Mouse (Mus musculus) cerebellum, postnatal 25 days (tissue): ENCODE measurements around the gene Gata2.

Source experiments
- DNase-seq, 2 experiments: peaks; one replicate each; pipeline ENCODE4 v3.0.0; 2021; ENCODE audit warnings: mixed read lengths in 2 of 2

Gata2 gene

DNA sequence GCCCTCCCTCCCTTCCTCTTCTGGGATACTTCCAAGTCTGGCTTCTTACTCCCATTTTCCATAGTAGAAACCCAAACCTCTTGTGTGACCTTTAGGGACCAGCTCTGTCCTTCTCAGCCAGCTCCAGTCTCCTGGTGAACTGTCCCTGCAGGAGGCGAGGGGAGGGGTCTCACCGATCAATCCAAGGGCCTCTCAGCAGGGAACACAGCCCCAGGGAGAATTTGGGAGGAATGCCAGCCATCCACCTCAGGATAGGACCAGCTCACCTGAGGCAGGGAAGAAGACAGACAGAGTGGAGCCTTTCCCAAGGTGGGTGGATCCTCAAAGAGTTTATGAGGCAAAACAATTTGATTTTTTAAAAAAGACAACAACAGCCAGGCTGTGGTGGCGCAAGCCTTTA, 16.5 kb downstream of the Gata2 start:
- no peak for DNase-seq

DNA sequence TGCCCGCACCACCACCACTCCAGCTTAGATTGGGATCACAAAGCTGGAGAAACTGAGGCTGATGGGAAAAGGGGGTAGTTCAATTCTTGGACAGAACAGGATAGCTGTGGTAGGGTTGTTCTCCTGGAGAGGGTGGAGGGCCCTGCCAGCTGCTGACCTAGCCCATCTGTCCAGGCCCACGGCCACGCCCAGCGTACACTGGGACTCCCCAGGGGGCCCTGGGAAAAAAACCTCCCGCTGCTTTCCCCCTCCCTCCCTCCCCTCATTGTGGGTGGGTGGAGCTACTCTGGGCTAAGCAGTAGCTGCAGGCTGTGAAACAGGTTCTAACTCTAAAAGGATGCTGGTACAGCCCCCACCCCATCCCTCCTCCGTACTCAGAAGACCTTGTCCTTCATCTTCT, 22.1 kb downstream of the Gata2 start:
- DNase-seq, result no peak

DNA sequence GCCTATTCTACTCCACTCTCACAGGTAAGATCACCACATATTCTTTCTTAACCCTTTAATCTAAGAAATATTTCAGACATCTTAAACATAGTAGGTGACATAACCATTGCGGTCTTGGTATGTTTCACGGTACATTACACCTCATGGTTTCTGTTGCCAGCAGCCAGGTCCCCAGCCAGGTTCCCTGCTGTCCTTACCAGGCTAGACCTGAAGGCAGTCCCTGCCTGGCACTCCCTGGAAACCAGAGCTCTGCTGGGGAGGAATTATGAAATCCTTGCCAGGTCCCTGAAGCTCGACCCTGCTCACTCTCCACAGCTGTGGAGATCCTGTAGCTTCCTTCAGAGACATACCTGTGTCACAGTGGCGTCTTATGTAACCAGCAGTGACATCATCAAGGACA, 22.5 kb downstream of the Gata2 start:
- no peak for DNase-seq

DNA sequence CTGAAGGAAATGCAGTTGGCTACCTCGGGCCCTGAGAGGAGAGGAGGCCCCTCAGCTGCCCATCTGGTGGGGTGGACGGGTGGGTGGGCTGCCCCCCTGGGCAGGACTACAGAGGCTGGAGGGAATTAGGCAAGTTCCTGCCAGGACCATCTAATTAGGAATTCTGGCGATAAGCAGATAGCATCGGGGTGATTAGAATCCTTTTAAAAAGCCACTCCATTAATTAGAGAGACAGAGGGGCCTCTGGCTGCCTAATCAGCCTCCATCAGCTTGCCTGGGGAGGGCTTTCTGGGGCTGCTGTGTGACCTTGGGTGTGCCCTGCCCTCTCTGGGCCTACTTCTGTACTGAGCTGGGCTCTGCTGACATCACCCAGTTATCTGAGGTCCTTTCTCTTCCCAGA, 25.4 kb downstream of the Gata2 start:
- DNase-seq, result no peak

DNA sequence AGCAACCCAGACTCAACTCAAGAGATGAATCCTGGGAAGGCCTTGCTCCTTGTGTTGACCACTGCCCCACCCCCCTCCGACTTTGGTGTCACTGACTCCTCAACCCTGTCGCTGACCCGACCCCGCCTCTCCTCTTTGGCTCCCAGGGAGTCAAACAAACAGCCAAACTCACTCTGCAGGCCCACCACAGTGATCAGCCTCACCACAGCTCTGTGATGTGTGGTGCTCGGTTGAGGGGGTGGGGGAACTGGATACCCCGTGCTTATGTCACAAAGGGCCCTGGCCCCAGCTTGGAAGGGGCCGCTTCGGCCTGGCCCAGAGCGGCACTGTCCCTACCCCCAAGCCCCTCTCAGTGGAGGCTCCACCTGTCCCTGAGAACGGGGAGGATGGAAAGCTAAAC, 28.3 kb downstream of the Gata2 start, which contains the start of gene Dnajb8:
Dnajb8 (plus strand) TSS at position 301 of the 400 bp plus-strand sequence.
- DNase-seq, result no peak

DNA sequence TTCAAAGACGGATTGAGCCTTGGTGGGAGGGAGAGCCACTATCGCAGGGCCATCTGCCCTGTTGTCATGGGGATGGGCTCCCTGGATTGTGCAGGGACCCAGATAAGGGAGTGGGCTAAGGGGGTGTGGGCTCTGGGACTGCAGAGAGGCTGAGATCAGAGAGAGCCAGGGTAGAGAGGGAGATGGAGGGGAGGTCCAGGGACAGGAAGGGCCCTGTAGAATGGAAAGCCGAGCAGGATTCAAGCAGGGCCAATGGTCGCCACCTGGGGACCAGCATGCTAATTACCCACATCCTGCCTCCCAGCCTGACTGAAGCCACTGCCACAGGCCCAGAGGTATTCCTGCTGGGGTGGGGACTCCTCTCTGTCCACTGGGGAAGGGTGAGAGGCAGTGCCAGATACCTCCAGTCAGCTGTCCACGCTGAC, 32.9 kb downstream of the Gata2 start:
- no peak for DNase-seq

DNA sequence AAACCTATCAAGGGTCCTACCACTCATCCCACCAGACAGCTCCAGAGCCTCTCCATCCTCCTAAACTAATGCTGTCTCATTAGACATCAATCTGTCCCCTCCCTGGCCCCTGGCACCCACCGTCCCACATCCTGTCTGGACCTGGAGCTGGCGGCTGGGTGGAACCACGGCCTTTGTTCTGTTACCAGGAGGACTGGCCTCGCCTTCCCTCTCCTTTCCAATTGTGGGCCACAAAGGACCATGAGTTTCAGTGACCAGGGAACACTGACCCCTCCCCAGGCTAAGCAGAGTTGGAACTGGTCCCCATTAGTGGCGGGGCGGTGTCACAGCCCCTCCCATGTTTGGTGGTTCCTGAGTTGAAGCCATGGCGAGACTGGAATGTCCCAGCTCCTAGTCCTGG, 33.8 kb downstream of the Gata2 start:
- no peak for DNase-seq

DNA sequence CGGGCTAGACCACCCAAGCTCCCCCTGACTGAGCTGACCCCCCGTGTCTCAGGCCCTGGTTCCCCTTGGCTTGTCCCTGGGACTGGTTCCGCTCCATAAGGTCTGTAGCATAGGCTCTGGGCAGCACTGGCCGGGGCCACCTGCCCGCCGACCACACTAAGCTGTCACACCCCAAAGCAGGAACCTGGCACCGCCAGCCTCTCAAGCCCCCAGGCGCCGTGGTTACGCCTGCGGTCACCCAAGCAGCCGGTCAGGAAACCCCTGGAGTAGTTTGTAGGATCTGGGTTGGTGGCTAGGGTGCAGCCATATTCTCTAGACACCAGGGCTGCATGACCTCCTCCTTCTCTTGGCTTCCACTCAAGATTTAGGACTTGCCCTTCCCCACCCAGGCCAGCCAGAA, 35.5 kb downstream of the Gata2 start:
- DNase-seq, result no peak

DNA sequence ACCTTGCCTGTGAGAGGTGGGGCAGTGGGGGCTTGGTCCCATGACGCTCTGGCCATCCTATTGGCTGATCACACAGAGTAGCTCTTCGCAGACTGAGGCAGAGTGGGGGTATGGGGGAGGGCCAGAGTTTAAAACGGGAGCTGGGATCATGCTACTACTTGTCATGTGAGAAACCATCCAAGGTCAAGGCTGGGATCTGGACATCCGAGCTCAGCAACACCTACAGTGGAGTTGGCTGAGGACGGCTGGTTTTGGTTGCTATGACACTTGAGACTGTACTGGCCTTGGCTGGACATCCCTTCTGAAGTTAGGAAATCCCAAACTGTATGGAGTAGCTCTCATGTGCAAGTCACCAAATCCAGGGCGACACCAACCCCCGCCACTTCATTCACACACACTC, 38.1 kb downstream of the Gata2 start:
- no peak for DNase-seq

DNA sequence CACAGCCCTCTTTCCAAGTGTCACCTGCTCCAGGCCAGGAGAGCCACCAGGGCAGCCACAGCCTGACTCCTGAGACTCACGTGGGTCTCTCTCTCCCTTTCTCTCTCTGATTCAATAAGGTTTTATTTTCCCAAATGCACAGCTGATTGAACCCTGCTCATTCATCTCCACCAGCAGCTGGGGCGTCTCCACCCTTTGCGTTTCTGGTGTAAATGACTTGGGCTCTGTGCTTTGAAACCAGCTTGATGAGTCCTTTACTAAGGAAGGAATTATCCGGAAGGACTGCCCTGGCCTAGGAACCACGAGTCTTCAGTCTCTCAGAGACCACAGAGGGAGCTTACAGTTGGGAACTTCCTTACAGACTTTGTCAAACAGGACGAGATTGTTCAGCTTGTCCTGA, 38.5 kb downstream of the Gata2 start:
- DNase-seq, result no peak

DNA sequence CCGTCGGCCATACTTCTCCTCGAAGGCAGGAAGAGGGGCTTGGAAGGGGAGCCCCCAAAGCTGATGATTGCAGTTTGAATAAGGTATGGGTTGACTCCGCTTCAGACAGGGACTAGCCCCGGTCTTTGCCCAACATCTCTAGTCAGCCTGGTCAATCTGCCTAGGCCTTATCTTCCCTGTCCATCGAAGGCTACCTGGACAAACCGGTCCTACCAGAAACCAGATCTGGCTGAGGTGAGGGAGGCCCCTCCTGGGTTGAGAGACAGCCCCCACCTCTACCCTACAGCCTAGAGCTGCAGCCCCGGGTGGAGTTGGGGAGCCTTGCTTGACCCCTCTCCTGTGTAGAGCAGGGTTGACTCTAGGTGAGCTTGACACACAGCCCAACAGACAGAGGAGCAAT, 40.3 kb downstream of the Gata2 start:
- no peak for DNase-seq

DNA sequence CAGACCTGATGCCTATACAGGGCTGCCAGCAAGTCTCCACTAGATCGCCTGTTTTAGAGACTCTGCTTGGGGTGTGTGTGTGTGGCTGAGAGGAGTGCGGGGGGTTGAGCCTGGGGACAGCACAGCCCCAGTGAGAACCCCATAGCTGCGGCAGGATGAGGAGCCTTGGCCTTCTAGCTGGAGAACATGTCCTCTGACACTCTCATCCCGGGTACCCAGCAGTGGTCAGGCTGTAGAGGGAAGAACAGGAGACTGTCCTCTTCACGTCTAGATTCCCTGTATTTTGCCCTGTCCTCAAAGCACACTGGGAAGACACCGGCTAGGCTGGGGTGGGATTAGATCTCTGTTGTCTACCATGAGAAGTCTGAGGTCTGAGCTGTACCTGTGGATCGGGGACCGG, 41.8 kb downstream of the Gata2 start:
- DNase-seq, result no peak

DNA sequence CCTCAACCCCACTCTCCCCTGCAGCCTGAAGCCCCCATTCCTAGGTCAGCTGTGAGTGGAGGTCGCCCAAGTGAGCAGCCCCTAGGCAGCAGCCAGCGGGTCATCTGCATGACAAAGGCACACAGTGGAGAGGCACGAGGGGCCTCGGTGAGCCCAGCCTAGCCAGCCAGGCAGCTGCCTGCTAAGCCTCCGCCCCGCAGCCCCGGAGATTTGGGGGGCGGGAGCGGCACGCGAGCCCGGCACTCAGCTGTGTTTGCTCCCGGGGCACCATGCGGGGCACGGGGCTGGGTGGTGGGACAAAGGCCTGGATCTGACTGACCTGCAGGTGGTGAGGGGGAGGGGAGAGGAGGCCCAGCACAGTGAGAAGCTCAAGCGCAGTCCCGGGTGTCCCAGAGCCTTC, 42.3 kb downstream of the Gata2 start:
- no peak for DNase-seq

DNA sequence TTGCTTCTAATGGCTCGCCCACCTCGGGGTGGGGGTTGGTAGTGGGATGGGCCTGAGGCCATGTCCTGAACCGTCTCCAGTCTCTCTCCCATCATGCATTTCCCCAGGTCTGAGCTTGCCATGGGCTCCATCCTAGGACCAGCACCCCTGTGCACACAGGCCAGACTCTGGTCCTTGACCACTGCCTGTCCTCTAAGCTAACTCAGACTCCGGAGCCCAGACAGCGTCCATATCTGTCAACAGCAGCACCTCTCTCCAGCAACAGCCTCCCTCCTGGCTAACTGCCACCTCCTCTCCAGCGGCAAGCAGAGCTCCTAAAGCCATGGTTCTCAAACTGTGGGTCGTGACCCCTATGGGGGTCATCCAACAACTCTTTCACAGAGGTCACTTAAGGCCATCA, 42.8 kb downstream of the Gata2 start:
- no peak for DNase-seq

DNA sequence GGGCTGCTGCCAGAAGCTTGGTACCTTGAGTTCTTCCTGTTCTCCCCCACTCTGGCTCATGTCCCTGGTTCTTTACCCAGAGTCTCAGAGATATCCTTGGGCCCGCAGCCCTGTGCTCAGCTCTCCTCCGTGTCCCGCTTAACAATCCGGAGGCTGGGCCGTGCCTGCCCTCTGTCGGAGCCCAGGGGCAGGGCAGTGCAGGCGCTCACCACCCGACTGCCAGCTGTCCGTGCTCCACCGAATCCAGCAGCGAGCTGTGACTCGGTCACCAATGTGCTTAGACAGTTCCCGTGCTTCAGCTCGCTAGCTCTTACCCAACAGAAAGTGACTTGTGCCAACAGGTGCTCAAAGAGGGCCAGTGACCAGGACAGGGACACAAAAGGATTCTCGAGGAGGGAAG, 48.9 kb downstream of the Gata2 start:
- DNase-seq, result peak; percentile 61 to 75

DNA sequence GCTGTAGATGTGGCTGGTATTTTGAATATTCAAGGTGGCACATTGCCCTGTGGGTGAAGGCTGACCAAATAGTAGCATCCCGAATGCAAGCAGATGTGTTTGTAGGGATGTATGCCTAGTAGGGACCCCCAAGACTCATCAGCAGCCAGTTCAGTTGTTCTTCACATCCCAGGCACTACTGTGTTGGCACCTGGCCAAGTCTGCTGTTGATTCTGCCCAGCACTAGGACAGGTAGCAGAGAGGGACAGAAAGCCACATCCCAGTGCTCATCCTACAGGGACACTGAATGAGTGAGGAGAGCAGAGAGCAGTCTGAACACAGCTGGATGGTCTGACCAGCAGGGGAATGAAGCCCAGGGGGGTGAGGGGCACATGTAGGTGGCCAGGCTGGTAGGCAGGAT, 55.5 kb downstream of the Gata2 start:
- DNase-seq, result peak in 1 of 2 experiments; percentile 14

DNA sequence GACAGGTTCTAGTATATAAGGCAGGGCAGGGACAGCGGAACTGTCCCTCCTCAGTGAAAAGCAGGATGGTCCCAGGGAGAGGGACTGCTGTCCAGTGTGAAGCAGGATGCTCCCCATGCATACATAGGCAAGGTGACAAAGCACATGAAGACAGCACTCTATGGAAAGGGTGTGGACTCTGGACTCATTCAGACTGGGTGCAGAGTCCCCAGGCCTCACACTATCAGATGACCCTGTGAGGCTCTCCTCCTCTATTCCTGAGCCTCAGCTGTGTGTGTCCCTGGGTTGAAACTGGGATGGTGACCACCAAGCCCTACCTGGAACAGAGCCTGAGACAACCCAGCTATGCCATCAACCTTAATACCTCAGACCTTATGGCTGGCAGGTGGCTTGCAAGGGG, 57.7 kb downstream of the Gata2 start:
- DNase-seq, result no peak

DNA sequence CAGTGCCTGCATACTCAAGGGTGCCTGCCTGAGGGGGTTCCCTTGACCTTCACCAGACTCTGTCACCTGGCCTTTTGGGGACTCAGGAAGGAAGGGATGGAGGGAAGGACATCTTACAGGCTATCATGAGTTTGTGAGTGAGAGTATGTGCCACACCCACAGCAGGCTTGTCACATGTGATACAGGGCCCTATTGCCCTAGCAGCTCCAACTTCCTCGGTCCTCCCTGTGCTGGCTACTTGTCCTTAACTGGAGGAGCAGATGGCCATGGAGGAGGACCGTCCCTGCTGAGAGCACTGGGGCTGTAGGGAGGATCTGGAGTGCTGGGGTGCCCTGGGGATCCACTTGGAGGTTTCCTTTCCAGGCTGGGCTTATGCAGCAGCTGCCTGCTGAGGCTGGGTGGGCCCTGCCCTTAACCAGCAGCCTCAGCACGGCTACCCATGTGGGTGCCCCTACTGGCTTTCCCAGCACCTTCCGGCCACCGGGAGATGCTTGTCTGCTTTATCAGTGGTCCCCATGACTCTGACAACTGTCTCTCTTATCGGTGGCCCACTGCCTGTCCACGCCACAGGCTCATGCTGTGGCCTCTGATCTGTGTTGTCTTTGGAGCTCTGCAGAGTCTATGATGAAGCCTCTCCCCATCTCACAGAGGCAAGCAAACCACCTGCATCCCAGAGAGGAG, 58.2 kb downstream of the Gata2 start:
- DNase-seq, result no peak

DNA sequence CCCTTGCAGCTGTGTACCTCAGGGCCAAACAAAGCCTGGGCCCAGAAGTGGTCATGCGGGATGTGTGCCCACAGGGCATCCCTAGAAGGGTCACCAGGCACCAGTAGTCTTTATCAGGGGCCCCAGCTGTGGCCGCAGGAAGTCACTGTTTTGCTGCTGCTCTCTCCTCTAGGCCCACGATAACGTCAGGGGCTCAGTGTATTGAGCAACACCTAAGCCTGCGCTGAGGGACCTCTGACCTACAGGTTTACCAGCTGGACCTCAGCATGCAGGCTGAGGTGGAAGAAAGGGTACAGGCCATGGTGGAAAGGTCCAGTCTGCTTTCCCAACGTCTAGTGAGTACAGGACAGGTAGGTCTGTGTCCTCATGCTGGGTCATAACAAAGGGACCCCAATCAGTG, 60.4 kb downstream of the Gata2 start:
- no peak for DNase-seq

DNA sequence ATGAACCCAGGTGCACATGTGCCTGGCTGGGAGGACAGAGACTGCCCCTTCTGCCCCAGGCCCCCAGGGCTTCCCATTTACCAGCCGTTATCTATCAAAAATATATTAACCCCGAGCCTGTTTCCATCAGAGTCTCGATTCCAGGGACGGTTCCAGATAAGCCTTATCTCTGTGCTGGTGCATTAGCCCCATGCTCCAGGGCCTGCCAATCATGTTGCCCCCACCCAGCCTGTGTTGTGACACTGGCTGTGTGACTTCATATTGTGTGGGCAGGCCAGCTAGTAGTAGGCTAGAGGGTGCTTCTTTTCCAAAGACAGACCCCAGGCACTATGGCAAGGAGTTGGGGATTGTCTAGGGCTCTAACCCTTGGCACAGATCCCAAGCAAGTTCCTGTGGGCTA, 61.7 kb downstream of the Gata2 start:
- DNase-seq, result no peak
